Mouse (Mus musculus) midbrain, embryonic 10.5 days (tissue): ENCODE data around the gene Zfp42. TPM values are rescaled to one million over a fixed set of nuclear protein-coding genes. Genes with fewer than 3 reads are reported as not detected.
"Not testable (repeated sequence)": the region's sequence is repeated elsewhere in the genome, so short reads cannot be mapped to it uniquely, and the experiment has no call there.

Source experiments
- DNase-seq: peaks from one replicate; pipeline ENCODE4 v3.0.0-alpha.2; 2017; ENCODE audit warnings: low spot score
- H3K27ac ChIP-seq: fragments of 300-500 bp; sonication (generic); replicated peaks from 2 replicates; pipeline ENCODE4 v1.5.1; 2016; ENCODE audit warnings: mild to moderate bottlenecking
- H3K27me3 ChIP-seq: fragments of 300-500 bp; sonication (generic); 2 replicates; pipeline ENCODE4 v1.6.1; 2016; ENCODE audit warnings: low read depth, mild to moderate bottlenecking; ENCODE audit not compliant: poor library complexity, severe bottlenecking
- H3K36me3 ChIP-seq: fragments of 300-500 bp; sonication (generic); 2 replicates; pipeline ENCODE4 v1.6.1; 2016; ENCODE audit warnings: mild to moderate bottlenecking, moderate library complexity
- H3K4me1 ChIP-seq: fragments of 300-500 bp; sonication (generic); 2 replicates; pipeline ENCODE4 v1.6.1; 2016
- H3K4me3 ChIP-seq: fragments of 300-500 bp; sonication (generic); 2 replicates; pipeline ENCODE4 v1.5.1; 2016; ENCODE audit warnings: mild to moderate bottlenecking, moderate library complexity
- H3K9me3 ChIP-seq: fragments of 300-500 bp; sonication (generic); replicated peaks from 2 replicates; pipeline ENCODE4 v1.6.1; 2016; ENCODE audit warnings: mild to moderate bottlenecking
- WGBS: fragments of 180-500 bp; shearing (Covaris S2); methylation state at CpG from one replicate; pipeline ENCODE4 v1.1.7; 2016; 5-methylcytosine and 5-hydroxymethylcytosine counted together
- polyA plus RNA-seq: library from polyadenylated mRNA; unstranded; fragments of >200 nt; fragmentation: Nextera tagmentation; extraction: Ambion mirVana; gene quantifications from 2 replicates; pipeline ENCODE4 v1.2.1, GENCODE M21; 2016

Zfp42 gene
- polyA plus RNA-seq, result 0.06 and 0.07 TPM in 2 replicates

GRCm38 (mm10) chr8:43306896-43307295, at the start of gene Zfp42:
Zfp42 (minus strand) TSS chr8:43306980.
- no peak within 1 kb of the TSS for H3K4me3 ChIP-seq

GRCm38 (mm10) chr8:43356069-43356770, 49.4 kb upstream of the Zfp42 start:
- H3K36me3 ChIP-seq, result no peaks in the 10 kb centered on the region
- 69% methylated on average over 12 of the region's 12 CpGs for WGBS
- H3K9me3 ChIP-seq, result no peaks in the 10 kb centered on the region
- H3K4me1 ChIP-seq, result 0 out of 2 replicates have a peak, but pooled peaks cover 6% of the 10 kb centered on the region
- no peaks in the 10 kb centered on the region for H3K27me3 ChIP-seq
- no peak overlapping the region for H3K27ac ChIP-seq
- no peak overlapping the region for H3K4me3 ChIP-seq
- DNase-seq, result no peak

More at GRCm38 (mm10) chr8:43306896-43307295, at the start of gene Zfp42:
- DNase-seq, result no peak
- H3K27me3 ChIP-seq, result no peaks in the 10 kb centered on the region
- peaks cover 7% of the 10 kb centered on the region; the same call in 1 of the 2 replicates for H3K9me3 ChIP-seq
- WGBS, result 42% methylated on average over 14 of the region's 14 CpGs
- H3K27ac ChIP-seq, result no peak within 1 kb of the TSS
- no peaks in the 10 kb centered on the region for H3K36me3 ChIP-seq
- no peaks in the 10 kb centered on the region for H3K4me1 ChIP-seq

DNA sequence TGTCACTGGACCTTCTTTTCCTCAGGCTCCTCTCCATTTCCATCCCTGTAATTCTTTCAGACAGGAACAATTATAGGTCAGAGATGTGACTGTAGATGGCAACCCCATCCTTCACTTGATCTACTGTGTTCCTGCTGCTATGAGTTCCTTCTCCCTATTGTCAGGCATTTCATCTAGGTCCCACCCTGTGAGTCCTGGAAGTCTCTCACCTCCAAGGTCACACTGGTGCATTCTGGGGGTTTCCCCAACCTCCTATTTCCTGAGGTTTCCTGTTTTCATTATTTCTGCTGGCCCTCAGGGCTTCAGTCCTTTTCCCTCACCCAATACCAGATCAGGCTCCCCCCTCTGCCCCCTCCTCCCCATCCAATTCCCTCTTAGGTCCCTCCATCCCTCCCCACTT, 45.5 kb upstream of the Zfp42 start:
- H3K27me3 ChIP-seq, H3K4me3 ChIP-seq, H3K36me3 ChIP-seq, H3K27ac ChIP-seq, H3K9me3 ChIP-seq, DNase-seq, H3K4me1 ChIP-seq: not testable (repeated sequence)

DNA sequence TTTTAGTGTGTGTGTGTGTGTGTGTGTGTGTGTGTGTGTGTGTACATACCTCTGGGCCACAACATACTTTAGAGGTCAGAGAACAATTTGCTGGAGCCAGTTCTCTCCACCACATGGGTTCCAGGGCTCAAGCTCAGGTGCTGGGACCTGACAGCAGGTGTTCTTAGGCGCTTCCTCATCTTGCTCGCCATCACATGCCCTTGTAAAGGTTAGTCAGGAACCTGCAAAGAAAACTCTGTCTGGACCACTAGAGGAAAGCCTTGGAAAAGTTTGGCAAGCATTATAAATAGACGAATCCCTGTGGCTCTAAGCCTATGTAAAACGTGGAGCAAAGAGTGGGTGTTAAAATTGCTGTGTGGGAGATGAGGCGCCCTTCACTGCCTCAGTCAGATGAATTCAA, 31.8 kb upstream of the Zfp42 start:
- H3K27me3 ChIP-seq, result no peaks in the 10 kb centered on the region
- H3K4me3 ChIP-seq, result no peak overlapping the region
- DNase-seq, result no peak
- WGBS, result 80% methylated on average over 5 of the region's 5 CpGs
- H3K36me3 ChIP-seq, result no peaks in the 10 kb centered on the region
- no peak overlapping the region for H3K27ac ChIP-seq
- H3K9me3 ChIP-seq, result no peaks in the 10 kb centered on the region
- no peaks in the 10 kb centered on the region for H3K4me1 ChIP-seq

- Histone ChIP-seq H3K27ac (no peak overlapping the region), H3K27me3 (no peaks in the 10 kb centered on the region), H3K9me3 (no peaks in the 10 kb centered on the region), H3K4me3 (no peak overlapping the region), H3K4me1 (no peaks in the 10 kb centered on the region), H3K36me3 (no peaks in the 10 kb centered on the region)
- peak; percentile 29 for DNase-seq
- WGBS, result 68% methylated on average over 4 of the region's 4 CpGs
Observed at GRCm38 (mm10) chr8:43333465-43333864, 26.7 kb upstream of the Zfp42 start.

- DNase-seq, result no peak
- H3K27me3 ChIP-seq, result no peaks in the 10 kb centered on the region
- no peak overlapping the region for H3K4me3 ChIP-seq
- H3K36me3 ChIP-seq, result no peaks in the 10 kb centered on the region
- H3K27ac ChIP-seq, result no peak overlapping the region
- no peaks in the 10 kb centered on the region for H3K4me1 ChIP-seq
- no peaks in the 10 kb centered on the region for H3K9me3 ChIP-seq
- 90% methylated on average over 7 of the region's 7 CpGs for WGBS
Observed at GRCm38 (mm10) chr8:43331657-43332056, 24.9 kb upstream of the Zfp42 start.

DNA sequence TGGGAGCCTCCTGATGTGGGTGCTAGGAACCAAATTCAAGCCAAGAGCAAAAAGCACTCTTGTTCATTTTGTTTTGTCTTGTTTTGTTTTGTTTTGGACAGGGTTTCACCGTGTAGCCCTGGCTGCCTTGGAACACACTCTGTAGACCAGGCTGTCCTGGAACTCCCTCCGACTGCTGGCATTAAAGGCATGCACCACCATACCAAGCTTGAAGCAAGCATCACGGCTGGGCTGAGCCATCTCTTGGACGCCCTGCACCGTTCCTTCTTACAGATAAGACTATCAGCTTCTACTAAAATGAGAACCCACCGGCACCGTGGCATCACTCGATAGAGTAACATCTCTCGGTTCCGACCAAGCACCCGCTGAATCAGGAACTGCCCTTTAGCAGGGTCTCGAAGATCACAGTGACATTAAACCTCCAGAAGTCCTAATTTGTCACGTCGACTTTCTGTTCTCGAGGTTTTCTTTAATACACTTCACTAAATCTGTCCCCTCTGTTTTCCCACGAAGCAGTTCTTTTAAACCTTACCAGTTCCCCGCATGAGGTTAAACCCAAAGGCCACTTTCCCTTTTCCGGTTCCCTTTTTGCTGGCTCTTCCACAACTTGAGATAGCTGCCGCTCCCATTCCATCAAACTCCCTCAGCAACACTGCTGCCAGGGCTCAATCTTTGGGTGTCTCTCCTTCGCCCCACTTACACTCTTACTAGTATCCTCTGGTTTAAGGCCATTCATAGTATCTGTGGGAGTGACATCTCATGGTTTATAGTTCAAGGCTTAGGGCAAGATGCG, 23.3 kb upstream of the Zfp42 start:
- no peak overlapping the region for H3K4me3 ChIP-seq
- no peak overlapping the region for H3K27ac ChIP-seq
- no peaks in the 10 kb centered on the region for H3K4me1 ChIP-seq
- no peak for DNase-seq
- no peaks in the 10 kb centered on the region for H3K9me3 ChIP-seq
- no peaks in the 10 kb centered on the region for H3K36me3 ChIP-seq
- H3K27me3 ChIP-seq, result no peaks in the 10 kb centered on the region
- 94% methylated on average over 21 of the region's 21 CpGs for WGBS

- Histone ChIP-seq H3K9me3 (no peaks in the 10 kb centered on the region), H3K27me3 (no peaks in the 10 kb centered on the region), H3K27ac (no peak overlapping the region), H3K4me3 (no peak overlapping the region), H3K36me3 (no peaks in the 10 kb centered on the region), H3K4me1 (no peaks in the 10 kb centered on the region)
- 79% methylated on average over 10 of the region's 10 CpGs for WGBS
- no peak for DNase-seq
Observed at GRCm38 (mm10) chr8:43328666-43329065, 21.9 kb upstream of the Zfp42 start.

- Histone ChIP-seq H3K4me1 (no peaks in the 10 kb centered on the region), H3K27ac (no peak overlapping the region), H3K9me3 (no peaks in the 10 kb centered on the region), H3K27me3 (no peaks in the 10 kb centered on the region), H3K36me3 (no peaks in the 10 kb centered on the region), H3K4me3 (no peak overlapping the region)
- no peak for DNase-seq
- 80% methylated on average over 5 of the region's 5 CpGs for WGBS
Observed at GRCm38 (mm10) chr8:43320771-43321170, 14.0 kb upstream of the Zfp42 start.

GRCm38 (mm10) chr8:43308213-43308612, 1.4 kb upstream of the Zfp42 start:
- no peaks in the 10 kb centered on the region for H3K4me1 ChIP-seq
- no peak overlapping the region for H3K27ac ChIP-seq
- H3K36me3 ChIP-seq, result no peaks in the 10 kb centered on the region
- 88% methylated on average over 2 of the region's 2 CpGs for WGBS
- DNase-seq, result no peak
- H3K4me3 ChIP-seq, result no peak overlapping the region
- H3K27me3 ChIP-seq, result no peaks in the 10 kb centered on the region
- peaks cover 7% of the 10 kb centered on the region; the same call in 1 of the 2 replicates for H3K9me3 ChIP-seq

- peaks cover 7% of the 10 kb centered on the region; the same call in 1 of the 2 replicates for H3K9me3 ChIP-seq
- H3K27me3 ChIP-seq, result no peaks in the 10 kb centered on the region
- H3K27ac ChIP-seq, result no peak overlapping the region
- no peaks in the 10 kb centered on the region for H3K4me1 ChIP-seq
- WGBS, result 96% methylated on average over 14 of the region's 14 CpGs
- H3K36me3 ChIP-seq, result no peaks in the 10 kb centered on the region
- H3K4me3 ChIP-seq, result no peak overlapping the region
- DNase-seq, result no peak
Observed at GRCm38 (mm10) chr8:43305676-43306075, 1.1 kb downstream of the Zfp42 start.

DNA sequence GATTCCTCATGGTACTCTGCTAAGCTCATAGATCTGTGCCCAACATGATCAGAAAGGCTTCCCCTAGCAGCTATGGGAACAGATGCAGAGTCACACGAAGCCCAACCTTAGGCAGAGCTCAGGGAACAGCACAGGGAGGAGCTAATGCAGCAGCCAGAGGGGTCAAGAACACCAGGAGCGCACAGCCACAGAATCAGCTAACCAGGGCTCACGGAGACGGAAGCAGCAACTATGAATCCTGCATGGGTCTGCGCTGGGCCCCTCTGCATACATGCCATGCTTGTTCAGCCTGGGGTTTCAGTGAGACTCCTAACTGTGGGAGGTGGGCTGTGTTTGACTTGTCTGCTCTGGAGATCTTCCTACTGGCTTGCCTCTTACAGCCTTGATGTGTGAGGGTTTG, 7.0 kb downstream of the Zfp42 start:
- Histone ChIP-seq H3K9me3 (0 out of 2 replicates have a peak, but pooled peaks cover 3% of the 10 kb centered on the region), H3K4me1 (no peaks in the 10 kb centered on the region), H3K36me3 (no peaks in the 10 kb centered on the region), H3K27me3 (no peaks in the 10 kb centered on the region), H3K27ac (no peak overlapping the region), H3K4me3 (no peak overlapping the region)
- 72% methylated on average over 5 of the region's 5 CpGs for WGBS
- no peak for DNase-seq

GRCm38 (mm10) chr8:43295826-43296225, 11.0 kb downstream of the Zfp42 start:
- H3K4me3 ChIP-seq, result no peak overlapping the region
- WGBS, result 91% methylated on average over 21 of the region's 21 CpGs
- no peaks in the 10 kb centered on the region for H3K4me1 ChIP-seq
- H3K9me3 ChIP-seq, result 0 out of 2 replicates have a peak, but pooled peaks cover 3% of the 10 kb centered on the region
- no peaks in the 10 kb centered on the region for H3K27me3 ChIP-seq
- no peaks in the 10 kb centered on the region for H3K36me3 ChIP-seq
- H3K27ac ChIP-seq, result no peak overlapping the region
- no peak for DNase-seq
